Mouse (Mus musculus): ENCODE data around the gene Nhlh1.

DNA sequence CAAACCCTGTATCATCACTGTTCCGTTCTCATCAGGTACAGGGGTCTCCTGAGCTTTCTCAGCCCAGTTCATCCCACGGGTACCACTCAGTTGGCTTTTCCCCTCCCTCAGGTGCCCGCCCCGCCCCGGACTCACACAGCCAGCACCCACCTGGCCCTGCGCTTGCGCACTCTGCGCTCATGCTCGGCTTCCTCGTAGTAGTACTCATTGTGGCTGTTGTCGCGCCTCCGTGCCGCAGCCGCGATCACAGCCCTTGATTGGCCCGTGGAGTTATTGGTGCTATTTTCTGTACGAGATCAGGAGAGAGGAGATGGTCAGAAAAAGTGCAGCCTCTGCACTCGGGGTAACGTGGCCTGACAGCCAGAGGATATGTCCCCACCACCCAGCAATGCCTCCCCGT lies 49.6 kb downstream of the Nhlh1 start:
- TF ChIP-seq CTCF (conservative IDR thresholded peaks at IDR 0.05; ENCODE audit: insufficient read depth, insufficient read length, low read depth, low read length), result no peak
- no peak for TF ChIP-seq POLR2A (IDR thresholded peaks at IDR 0.05; ENCODE audit: low read depth, low read length)

All from kidney, adult 2 months (tissue).